Mouse (Mus musculus) layer of hippocampus, adult 9-11 months (tissue): ENCODE data around the gene Mgat3.

Experiments
- DNase-seq: peaks from one replicate; pipeline ENCODE4 v3.0.0; 2022

Mgat3 gene

DNA sequence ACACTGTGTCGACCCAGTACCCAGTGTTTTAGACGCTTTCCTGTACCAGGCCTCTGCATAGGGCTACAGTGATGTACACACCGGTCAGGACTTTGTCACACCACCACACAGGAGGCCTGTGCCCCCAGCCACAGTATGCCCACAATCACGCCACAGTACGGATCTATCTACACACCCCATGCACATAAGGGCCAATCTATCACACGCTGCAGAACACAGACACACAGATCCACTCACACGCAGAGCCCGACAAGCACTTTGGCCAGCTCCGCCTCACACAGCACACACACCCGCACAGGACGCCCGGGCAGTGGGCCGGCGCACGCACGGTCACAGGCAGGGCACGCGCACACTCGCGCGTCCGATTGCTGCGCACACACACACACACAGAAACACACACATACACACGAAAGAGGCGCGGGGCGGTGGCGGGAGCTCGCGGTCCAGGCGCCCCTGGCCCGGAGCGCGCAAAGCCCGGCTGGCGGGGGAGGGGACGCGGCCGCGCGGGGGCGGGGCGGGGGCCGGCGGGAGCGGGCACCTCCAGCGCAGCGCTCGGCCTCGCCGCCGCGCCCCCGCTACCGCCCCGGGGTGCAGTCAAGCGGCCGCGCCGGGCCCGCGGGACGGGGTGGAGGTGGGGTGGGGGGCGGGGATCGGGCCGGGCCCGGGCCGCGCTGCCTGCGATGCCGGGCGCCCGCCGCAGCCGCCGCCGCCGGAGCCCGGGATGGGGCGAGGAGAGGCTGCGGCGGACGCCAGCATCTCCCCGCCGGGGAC is at the start of gene Mgat3:
Gene Mgat3, plus strand, starts transcription at position 721 of the 771 bp plus-strand sequence.
- DNase-seq: peak; percentile 62

- DNase-seq: no peak
Observed at GRCm38 (mm10) chr15:80124651-80125050, 48.9 kb upstream of the Mgat3 start.

DNA sequence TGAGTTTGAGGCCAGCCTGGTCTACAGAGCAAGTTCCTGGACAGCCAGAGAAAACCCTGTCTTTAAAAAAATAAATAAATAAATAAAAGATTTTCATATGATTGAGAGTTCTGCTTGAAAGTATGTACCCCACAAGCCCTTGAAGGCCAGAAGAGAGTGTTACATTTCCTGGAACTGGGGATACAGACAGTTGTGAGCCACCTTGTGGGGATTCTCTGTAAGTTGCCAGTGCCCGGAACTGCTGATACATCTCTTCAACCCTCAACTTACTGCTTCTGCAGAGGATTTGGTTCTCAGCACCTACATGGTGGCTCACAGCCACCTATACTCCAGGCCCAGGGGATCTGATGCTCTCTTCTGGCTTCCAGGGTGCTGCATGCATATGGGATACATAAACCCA is 46.3 kb upstream of the Mgat3 start:
- no peak for DNase-seq

GRCm38 (mm10) chr15:80129982-80130381 is 43.5 kb upstream of the Mgat3 start:
- DNase-seq: no peak

DNA sequence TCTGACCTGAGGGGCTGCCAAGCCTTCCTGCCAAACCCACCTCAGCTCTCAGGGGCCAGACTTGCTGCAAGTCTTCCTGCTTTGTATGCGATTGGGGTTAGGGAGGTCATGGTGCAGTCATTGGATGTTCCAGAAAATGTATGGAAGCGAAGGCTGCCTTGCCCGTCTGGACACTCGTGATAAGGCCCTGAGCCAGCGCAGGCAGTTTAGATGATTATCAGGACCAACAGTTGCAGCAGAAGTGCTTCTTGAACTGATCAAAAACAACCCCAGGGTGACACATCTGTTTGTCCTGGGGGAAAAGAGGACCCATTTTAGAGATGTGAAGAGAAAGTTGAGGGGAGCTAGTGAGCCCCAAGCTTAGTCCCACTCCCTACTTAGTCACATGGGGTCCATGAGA is 42.8 kb upstream of the Mgat3 start:
- DNase-seq: no peak

GRCm38 (mm10) chr15:80131421-80131820 is 42.1 kb upstream of the Mgat3 start:
- DNase-seq: no peak

- DNase-seq: no peak
Observed at GRCm38 (mm10) chr15:80132452-80132851, 41.1 kb upstream of the Mgat3 start.

DNA sequence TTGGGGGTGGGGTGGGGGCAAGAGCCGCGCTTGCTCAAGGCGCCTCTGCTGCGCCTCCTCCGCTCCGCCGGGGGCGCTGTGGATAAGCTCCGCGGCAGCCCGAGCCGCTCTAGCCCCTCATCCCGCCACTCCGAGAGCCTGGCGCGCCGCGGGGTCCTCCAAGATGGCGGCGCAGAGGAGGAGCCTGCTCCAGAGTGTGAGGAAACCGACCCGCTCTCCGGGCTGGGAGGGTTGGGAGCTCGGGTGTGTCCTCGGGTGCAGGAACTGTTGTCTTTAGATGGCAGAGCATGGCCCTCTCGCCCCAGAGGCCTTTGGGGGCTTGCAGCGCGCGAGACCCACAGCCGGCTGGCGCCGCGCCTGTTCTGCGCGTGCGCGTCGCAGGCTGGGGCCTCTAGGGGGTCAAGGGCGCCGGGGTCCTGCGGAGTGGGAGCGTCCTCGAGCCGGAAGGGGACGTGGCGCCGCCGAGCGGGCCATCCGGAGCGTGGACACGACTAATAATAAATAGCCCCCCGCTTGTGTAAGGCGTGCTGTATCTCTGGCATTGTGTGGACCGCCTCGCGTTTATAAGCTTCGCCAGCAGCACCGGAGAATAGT is 40.4 kb upstream of the Mgat3 start, which contains the start of gene Tab1:
Gene Tab1, plus strand, starts transcription at position 135 of the 594 bp plus-strand sequence.
- DNase-seq: peak; percentile 92

DNA sequence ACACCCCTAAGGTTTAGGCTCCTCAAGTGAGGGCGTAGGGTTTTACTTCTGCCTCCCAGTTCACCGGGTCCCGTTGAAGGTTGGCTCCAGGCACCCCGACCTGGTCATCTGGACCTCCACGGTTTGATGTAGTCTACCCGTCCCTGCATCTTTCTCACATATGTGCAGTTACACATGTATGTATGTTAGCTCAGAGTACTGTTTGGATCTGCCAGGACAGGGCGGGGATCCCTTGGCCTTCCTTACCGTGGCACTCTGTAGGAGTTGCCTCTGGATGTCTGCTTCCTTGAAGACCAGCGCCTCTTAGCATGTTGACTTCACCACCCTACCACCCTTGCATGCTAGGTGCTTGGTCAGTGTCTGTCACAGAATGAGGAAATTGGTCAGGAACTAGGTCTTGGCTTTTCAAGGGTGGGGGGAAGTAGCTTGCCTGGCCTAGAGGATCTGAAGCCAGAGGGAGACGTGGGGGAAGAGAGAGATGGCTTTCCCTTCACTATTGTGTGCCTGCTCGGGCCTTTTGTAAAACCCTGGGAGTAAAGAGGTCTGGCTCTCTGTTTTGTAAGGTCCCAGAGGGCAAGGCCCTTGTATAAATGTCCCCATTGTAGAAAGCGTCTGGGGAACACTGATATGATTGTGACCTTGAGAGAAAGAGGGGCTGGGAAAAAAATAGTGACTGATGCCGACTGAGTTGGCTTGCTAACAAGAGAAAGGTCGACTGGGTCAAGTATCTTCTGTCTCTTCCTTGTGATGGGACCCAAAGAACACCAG is 39.7 kb upstream of the Mgat3 start:
- DNase-seq: peak; percentile 65

GRCm38 (mm10) chr15:80134450-80134847 is 39.1 kb upstream of the Mgat3 start:
- no peak for DNase-seq

- no peak for DNase-seq
Observed at GRCm38 (mm10) chr15:80135499-80135898, 38.0 kb upstream of the Mgat3 start.

GRCm38 (mm10) chr15:80136645-80137044 is 36.9 kb upstream of the Mgat3 start:
- DNase-seq: no peak

- peak; percentile 76 for DNase-seq
Observed at GRCm38 (mm10) chr15:80137945-80138791, 35.4 kb upstream of the Mgat3 start.

- DNase-seq: no peak
Observed at GRCm38 (mm10) chr15:80140302-80140701, 33.2 kb upstream of the Mgat3 start.

- DNase-seq: no peak
Observed at GRCm38 (mm10) chr15:80140878-80141277, 32.6 kb upstream of the Mgat3 start.

DNA sequence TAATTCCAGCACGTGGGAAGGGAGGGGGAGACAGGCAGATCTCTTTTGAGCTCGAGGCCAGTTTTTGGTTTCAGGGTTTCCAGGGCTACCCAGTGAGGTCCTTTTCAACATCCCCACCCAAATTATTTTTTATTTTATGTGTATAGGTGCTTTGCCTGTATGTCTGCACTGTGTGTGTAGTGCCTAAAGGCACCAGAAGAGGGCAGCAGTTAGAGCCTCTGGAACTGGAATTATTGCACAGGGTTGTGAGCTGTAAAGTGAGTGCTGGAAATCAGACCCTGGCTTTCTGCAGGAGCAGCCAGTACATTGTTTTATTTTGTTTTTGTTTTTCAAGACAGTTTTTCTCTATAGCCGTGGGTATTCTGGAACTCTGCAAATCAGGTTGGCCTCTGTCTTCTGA is 31.4 kb upstream of the Mgat3 start:
- no peak for DNase-seq

GRCm38 (mm10) chr15:80143760-80144159 is 29.8 kb upstream of the Mgat3 start:
- no peak for DNase-seq

DNA sequence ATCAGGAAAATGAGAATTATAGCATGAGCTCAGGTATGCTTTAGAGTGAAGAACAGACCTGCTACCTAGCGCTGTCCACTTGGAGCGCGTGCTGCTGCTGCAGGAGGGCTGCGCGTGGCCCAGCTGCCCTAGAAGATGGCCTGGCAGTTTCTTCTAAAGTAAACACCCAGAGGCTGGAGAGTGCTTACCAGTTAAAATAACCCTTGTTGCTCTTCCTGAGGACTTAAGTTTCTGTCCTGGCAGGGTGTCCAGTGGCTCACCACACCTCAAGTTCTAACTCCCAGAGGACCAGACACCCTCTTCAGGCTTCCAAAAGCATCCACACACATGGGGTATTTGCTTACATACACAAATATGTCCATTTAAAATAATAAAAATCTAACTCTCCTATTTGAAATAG is 28.1 kb upstream of the Mgat3 start:
- DNase-seq: no peak

GRCm38 (mm10) chr15:80146153-80146552 is 27.4 kb upstream of the Mgat3 start:
- DNase-seq: no peak

DNA sequence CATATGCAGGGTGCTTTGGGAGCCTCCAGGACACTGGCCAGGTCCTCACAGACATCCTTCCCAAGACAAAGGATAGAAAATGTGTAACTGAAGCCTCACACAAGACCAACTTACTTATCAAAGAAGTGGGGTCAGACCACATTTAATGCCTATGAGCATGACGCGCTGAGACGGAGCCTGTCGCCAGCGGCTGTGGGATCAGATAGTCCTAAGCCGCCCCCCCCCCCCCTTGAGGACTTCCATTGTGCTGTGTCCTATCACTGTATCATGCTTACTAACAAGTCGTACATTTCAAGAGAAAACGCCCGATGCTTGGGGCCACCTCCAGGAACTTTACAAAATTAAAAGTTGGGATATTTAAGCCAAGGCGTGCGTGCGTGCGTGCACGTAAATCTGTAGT is 26.4 kb upstream of the Mgat3 start:
- DNase-seq: no peak

DNA sequence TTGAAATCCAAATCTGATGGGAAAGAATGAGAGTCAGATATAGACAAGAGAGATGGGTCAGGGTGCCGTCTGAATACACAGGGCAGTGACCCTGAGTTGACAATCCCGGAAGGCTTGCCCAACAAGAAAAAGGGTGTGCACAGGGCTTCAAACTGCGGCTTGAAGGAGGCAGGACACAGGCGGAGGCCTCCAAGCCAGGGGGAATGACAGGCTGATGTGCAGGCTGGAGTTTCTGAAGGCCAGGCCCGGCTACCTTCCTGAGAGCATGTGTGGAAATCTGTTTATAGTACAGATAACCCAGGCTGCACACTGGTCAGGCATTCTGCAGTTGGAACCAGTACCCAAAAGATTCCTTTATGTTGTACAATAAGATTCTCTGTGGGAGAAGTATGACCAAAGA is 26.0 kb upstream of the Mgat3 start:
- no peak for DNase-seq

GRCm38 (mm10) chr15:80148565-80148964 is 25.0 kb upstream of the Mgat3 start:
- DNase-seq: no peak

DNA sequence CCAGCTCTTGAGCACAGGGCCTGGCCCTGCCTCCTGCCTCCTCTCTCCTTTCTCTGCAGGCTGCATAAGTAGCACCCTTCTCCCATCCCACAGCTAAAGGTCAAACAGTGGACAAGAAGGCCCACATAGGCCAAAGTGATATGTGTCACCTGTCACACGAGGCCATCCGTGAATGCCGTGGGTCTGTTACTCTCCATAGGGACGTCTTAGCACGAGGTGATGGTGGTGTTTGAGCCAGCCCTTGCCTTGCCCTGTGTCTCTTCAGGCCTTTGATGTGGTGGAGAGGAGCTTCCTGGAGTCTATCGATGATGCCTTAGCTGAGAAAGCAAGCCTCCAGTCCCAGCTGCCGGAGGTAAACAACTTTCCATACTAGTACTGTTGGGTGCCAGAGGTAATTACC is 24.0 kb upstream of the Mgat3 start:
- DNase-seq: no peak
